Mouse (Mus musculus) right cerebral cortex, adult 18-20 months (tissue): ENCODE results near the gene Tcf19.
A peak's percentile ranks its signal among the peaks of the same experiment; 100 is the strongest.

Source experiments
- DNase-seq: peaks from one replicate; pipeline ENCODE4 v3.0.0; 2022; ENCODE audit warnings: mixed read lengths

Gene Tcf19

DNA sequence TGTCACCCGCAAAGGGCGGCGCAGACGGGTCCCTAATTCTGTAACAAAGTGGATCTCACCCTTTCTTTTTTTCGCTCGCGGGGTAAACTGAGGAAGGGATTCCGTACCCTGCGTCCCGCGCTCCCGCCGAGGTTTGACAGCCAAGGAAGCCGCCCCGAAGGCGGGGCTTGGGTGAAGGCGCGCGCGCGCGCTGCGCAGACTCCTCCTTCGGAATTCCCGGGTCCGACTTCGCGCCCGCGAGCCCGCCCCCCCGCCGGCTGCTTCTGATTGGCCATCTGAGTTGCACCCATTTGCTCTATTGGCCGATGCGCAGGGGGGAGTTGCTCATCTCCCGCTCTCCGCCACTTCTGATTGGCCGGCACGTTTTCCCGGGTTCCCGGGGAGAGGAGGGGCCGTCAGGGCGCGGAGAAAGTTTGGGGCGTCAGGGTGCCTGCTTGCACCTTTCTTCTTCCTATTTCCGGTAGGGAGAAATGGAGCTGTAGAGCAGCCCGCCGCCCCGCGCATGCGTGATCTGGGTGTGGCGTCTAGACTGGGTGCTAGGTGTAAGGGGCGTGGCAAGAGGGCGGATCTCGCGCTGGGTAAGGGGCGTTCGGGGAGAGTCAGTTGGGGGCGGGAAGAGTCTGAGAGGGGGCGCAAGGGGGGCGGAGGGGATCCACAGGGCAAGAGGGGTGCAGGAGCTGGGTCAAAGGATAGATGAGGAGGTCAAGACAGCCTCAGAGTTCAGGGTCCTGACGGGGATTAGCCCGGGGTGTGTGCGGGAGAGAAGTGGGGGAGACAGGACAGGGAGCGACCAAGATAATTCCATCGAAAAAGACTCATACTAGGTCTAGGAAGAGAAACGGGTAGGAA is at the start of gene Tcf19, which contains the start of gene Cchcr1:
Gene Tcf19, minus strand, starts transcription at position 173 of the 849 bp plus-strand sequence.
Gene Cchcr1, plus strand, starts transcription at position 449 of the 849 bp plus-strand sequence.
- peak; percentile 97 for DNase-seq

DNA sequence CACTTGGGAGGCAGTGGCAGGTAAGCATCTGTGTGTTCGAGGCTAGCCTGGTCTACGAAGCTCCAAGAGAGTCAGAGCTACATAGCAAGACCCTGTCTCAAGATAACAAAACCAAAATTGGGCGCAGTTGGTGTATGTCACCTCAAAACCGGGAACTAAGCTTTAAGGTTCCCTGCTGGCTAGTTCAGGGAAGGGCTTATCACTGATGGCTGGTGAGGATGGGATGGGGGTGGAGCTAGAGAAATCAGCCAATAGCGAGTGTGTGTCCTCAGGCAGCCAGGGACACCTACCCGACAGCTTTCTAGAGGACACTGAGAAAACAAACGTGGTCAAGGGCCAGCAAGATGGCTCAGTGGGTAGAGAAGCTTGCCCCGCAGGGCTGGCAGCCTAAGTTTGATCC is 41.6 kb upstream of the Tcf19 start:
- DNase-seq = no peak

DNA sequence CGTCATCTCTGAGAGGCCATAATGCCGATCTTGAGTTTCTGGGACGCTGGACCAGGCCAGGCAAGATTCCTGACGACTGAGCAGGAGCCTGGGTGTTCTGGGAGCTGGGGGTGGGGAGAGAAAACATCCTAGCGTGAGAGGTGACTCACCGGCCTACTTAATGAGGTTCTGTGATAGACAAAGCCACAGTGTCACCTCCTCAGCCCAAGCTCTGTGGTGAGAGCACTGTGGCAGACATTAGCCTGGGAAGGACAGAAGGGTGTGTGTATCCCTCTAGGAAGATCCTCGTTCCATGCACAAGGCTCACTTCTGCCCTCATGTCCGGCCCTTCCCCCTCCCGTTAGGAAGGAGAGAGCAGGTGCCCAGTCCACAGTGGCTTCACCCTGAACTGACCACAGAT is 40.7 kb upstream of the Tcf19 start:
- DNase-seq = no peak

DNA sequence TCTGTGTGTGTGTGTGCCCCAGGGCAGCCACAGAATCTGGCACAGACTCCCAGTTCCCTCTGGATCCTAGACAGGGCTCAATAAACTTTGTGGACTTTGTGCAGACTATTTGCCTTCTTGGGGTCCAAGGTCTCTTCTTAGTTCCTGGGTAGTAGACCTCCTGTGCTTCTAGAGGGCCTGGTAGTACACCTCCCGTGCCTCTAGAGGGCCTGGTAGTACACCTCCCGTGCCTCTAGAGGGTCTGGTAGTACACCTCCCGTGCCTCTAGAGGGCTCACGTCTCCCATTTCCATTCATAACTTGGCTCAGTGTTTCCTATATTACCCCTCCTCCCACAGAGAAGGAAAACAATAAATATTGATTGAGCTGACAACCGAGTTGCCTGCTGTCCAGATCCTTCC is 40.2 kb upstream of the Tcf19 start:
- DNase-seq = peak; percentile 48

DNA sequence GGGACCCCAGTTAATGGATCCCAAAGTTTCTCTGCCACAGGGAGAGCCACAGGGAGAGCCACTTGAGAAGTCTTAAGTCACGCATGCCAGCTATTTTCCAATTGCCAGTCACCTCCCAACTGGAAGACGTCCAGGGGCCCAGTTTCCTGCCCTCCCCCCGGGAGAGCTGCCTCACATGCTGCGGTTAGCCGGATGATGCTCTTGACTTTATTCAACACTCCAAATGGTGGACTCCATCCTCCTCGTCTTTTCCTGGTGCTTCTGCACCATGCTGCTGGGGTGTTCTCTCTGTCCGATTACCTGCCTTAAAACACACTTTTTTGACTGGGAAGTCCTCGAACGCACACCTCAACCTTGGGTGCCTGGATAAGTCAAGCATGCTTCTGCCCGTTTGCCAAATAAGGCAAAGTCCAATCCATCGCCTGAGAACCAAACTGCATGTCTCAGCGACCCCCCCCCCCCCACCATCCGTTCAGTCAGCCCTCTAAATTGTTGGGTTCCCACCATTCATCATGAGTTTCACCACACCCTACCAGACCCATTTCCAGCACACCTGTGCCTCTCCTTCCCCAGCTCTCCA is 39.7 kb upstream of the Tcf19 start:
- no peak for DNase-seq

DNA sequence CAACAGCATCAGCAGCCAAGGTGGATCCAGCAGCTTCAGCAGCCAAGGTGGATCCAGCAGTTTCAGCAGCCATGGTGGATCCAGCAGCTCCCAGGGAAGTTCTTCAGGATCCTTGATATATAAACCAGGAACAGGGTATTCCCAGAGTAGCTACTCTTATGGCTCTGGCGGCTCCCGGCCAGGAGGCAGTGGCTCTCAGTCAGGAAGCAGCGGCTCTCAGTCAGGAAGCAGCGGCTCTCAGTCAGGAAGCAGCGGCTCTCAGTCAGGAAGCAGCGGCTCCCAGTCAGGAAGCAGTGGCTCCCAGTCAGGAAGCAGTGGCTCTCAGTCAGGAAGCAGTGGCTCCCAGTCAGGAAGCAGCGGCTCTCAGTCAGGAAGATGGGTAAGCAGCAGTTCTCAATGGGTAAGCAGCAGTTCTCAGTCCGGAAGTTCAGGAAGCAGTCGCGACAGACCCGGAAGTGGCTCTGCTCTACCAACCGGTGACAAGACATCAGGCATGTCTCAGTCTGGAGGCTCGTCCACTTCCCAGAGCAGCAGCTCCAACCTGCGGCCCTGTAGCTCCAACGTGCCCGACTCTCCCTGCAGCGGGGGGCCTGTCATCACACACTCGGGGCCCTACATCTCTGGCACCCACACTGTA is 38.3 kb upstream of the Tcf19 start:
- no peak for DNase-seq

DNA sequence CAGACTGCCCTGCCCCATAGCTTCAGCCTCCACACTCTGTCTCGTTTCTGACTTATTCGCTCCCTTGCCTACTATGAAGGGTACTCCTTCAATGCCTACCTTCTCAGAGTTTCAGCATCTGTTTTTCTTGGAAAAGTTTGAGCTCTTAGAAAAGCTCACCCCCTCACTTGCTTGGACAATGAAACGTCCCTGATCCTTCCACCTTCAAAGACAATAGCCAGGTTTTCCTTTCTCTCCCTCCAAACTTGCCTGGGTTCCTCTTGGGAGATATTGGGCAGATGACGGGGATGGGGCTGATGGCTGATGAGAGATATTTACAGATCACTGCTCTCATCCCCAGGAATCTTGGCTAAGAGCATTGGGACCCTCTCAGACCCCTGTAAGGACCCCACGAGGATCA is 37.7 kb upstream of the Tcf19 start:
- no peak for DNase-seq

DNA sequence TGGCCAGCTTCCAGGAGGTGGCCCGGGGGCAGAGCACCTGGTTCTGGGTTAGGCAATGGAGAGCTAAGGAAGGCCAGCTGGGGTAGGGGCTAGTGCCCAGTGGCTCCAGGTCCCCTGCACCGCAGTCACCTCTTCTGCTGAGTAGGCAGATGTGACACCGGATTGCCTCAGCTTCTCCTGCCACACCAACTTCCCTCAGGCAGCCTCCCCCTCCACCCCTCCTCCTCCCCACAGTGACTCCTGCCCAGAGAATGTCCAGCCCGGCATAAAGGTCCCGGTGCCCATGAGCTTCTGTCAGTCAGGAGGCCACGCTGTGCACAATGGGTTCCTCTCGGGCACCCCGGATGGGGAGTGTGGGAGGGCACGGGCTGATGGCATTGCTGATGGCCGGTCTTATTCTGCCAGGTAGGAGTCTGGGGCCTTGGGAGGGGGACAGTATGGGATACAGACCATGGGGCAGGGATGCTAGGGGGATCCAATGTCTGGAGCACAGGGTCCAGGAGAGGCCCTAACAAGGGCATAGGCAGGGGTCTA is 35.3 kb upstream of the Tcf19 start, which contains the start of gene Cdsn:
Gene Cdsn, plus strand, starts transcription at position 248 of the 534 bp plus-strand sequence.
- no peak for DNase-seq

DNA sequence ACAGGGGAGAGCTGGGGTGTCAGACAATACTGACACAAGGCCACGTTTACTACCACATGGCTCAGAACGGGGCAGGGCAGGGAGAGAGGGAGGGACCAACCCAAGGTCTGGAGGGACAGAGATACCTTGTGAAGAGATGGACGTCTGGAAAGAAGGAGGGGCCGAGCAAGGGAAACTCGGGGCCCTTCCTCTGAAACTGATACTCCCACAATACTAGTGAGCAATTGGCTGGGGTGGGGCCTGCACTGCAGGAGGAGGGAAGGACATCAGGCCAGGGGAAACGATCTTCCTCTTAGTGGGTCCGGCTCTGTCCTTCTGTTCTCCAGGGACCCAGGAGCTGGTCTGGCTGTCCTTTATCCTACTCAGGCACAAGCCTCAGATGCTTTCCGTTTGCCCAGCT is 34.2 kb upstream of the Tcf19 start:
- DNase-seq = no peak

DNA sequence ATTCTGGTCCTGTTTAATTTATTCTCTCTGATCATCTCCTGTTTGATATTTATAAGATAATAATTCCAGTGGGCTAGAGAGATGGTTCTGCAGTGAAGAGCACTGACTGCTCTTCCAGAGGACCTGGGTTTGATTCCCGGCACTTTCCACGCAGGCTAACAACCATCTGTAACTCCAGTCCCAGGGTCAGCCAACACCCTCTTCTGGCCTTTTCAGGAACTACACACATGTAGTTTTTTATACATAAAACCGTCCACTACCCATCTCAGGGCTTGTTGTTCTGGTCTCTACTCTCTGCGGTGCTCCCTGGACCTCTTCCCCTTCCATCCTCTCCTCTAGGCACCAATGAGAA is 33.5 kb upstream of the Tcf19 start:
- DNase-seq = no peak

DNA sequence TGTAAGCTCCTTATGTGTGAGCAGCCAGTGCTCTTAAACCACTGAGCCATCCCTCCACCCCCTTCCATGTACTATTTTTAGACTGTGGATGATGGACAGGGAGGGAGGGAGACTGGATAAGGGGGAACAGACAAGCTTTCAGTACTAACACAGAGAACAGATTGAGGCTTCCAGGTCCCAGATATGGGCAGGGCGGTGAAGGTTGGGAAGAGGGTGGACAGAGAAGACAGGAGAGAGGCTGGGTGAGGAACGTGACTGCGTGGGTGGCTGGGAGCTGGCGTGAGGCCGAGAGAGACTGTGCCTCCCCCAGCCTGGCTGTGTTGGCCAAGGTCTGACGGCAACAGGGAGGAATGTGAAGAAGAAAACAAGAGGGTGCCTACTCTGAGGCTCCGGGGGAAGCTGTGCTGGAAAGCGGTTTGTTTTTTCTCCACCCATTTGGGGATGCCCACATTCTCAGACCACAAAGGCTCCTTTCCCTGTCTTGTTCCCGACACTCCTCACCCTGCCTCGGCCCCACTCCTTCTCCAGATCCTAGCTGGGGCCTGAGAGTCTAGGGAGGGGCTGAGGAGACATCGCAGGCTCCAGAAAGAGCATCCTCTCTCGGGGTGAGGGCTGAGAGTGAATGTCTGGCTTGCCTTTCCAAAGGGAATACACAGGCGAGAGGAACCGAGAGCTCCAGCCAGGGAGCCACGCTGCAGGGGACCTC is 33.0 kb upstream of the Tcf19 start:
- DNase-seq = peak; percentile 89

DNA sequence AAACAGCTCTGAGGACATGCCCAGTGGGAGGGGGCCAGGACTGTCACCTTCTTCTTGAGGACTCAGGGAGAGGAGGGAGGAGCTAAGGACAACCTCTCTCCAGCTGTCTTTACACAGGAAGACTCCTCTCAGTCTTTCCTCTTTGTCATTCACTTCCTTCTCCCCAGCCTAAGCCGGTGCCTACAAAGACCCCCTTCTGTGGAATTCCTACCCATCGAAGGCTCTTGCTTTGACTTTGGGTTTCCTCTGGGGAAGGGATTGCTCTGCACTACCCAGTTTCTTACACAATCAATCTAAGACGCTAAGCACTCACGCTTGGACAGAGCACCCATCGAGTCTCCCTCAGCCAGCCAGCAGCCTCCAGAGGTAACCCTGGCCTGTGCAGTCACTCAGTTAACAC is 32.0 kb upstream of the Tcf19 start:
- DNase-seq = no peak

DNA sequence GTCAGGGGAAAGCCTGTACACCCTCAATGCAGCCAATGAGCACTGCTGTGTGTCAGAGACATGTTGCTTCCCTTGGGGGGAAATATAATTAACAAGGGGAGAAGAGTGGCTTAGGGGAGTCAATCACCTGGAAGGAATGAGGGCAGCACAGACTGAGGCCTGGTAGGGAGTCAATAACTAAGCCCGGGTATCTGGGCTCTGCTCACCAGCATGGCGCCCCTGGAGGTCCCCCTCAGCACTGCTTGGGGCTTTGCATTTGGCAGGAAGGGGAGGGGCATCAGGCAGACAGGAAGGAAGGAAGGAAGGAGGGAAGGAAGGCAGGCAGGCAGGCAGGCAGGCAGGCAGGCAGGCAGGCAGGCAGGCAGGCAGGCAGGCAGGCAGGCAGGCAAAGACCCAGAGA is 30.8 kb upstream of the Tcf19 start:
- no peak for DNase-seq

DNA sequence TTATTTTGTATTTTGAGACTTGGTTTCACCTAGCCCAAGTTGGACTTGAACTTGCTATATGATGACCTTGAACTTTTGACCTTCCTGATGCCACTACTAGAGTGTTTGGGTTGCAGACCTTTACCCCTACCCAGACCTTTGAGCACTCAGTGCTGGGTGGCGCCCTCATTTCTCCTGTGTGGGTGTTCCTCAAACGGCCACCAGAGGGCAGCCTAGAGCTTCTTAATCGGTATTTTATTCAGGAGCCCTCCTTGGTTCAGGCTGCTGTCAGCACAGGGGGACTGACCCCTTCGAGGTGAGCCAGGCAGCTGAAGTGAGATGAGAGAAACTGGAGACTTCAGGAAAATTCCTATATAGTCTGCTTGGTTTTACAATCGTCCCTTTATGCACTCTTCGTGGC is 28.1 kb upstream of the Tcf19 start:
- DNase-seq = no peak

DNA sequence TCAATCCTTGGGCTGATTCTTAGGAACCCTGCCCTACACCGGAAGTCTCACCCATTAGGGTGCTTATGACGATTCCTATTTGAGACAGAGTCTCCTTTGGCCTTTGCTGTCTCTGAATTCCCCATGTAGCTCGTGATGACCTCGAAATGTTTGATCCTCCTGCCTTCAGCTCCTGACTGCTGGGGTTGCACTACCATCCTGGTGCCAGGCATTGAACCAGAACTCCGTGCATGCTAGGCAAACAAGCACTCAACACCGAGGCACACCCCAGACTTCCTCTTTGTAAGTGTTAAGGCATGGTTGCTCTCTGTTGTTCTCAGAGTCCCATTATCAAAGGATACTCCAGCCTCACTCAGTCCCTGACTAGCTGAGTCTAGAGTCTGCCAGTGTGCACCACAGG is 27.4 kb upstream of the Tcf19 start:
- no peak for DNase-seq

DNA sequence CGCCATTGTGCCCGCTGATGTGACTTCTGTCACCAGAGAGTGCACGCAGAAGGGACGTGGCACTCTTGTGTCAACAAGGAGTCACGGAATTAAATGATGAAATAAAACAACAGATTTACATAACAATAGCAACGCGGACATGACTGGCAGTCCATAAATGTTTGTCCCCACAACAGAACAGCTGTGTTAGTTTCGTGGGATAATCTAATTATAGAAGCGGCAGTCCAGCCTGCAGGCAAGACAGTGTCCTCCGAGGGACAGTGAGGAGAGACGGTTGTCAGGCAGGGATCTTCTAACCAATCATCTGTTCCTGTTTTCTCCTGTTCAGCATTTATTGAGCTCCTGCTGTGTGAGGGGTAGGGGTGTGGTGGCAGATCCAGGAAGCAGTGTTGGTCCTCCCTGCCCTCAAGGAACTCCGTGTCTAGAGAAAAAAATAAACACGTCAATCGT is 26.8 kb upstream of the Tcf19 start:
- no peak for DNase-seq

DNA sequence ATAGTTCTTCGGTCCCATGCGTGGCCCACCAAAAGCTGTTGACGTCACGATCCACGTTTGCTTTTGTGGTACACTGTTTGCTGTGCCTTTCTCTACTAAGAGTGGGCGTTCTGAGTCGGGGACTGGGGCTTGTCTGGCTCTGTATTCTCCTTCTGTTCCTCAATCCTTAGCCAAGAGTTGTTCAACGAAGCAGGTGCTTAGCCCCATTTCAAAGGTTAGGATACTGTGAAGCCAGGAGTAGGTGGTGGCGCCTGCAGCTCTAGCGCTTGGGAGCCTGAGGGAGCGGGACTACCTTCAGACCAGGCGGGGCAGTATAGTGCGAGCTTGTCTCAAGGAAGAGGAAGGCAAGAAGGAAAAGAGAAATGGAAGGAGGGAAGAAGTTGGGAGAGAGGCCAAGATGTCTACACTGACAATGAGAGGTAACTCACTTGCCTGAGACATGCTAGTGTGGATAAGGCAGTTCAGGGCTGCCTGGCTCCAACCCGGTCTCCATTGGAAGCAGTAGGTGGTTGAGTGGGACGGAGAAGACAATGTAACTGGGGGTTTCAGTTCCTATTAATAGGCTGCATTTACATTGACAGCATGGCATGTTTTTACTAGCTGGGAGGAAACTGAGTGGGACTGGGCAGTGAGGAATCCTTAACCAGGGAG is 26.3 kb upstream of the Tcf19 start:
- peak; percentile 23 for DNase-seq

DNA sequence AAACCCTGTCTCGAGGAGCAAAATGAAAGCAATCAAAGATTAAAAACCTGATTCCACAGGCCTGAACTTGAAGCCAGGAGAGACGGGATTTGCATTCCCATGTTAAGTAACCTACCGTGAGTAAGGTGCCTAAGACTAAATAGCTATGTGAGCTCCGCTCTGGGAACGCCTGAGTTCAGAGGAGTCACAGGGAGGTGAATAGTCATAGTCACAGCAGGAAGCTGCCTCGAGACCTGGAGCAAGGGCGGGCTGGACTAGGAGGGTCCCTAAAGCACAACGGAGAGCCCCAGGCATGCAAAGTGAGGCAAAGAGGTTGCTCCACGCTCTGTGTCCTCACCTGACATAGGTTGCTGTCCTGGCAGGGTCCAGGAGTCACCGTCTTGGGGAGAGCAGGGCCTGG is 22.9 kb upstream of the Tcf19 start:
- no peak for DNase-seq

DNA sequence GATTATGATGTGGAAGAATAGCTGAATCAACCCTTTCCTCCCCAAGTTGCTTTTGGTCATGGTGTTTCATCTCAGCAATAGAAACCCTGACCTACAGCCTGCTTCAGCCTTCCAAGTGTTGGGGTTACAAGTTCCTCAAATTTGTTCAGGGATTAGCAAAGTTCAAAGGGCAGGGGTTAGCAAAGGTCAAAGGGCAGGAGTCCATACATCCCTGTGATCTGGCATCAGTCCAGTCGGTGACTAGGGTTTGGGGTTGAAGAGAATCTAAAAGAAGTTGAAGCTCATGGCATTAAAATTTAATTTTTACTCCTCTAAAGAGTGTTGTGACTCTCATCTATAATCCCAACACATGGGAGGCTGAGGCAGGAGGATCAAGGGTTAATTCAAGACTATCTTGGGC is 21.9 kb upstream of the Tcf19 start:
- no peak for DNase-seq

DNA sequence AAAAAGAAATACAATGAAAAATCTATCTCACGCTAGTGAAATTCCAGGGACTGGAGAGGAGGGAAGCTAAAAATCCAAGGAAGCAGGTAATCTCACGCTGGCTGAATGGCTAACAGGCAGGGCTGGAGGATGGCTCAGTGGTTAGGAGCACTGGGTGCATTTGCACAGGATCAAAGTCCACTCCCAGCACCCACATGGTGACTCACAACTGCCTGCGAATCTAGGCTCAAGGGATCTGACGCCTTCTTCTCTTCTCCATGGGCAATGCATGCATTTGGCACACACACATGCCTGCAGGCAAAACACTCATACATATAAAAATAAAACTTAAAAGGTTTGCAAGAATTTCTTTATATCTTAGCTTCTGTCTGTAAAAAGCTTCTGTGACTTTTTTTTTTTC is 20.8 kb upstream of the Tcf19 start:
- peak; percentile 69 for DNase-seq

DNA sequence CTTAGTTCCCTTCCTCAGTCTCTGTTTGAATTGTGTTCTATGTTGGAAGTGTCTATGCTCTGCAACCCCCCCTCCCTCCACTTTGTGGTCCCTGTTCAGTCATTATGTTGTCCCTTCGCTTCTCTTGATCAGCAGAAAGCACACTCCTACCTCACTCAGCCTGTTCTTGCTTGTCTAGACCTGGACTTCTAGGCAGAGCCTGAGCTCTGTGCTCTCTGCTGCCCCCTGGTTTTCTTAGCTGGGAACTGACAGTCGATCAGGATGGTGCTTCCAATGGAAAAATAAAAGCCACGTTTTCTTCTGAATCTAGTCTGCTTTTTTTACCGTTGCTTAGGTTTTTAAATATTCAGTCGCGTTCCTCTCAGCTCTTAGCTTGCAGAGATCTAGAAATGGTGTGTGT is 17.7 kb upstream of the Tcf19 start:
- peak; percentile 79 for DNase-seq

DNA sequence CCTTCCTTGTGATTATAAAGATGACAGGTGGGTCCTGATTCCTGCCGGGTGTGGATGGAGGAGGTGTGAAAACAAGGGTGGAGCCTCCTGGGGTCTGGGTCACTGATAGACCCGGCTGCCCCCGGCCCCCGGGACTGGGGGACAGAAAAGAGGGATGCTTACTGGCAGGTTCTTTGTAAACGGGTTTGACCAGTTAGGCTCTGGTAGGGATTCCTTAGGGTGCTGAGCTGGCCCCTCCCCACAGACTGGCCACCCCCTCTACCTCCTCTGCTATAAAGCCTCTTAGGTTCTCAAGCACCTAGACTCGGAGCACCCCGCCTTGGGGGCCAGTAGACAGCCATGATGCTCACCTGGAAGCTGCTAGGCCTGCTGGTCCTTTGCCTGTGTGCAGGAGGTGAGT is 16.3 kb upstream of the Tcf19 start, which contains the start of gene Psors1c2:
Gene Psors1c2, plus strand, starts transcription at position 301 of the 400 bp plus-strand sequence.
- no peak for DNase-seq
